Mouse (Mus musculus): Measurements from ENCODE around the gene Gm45716.

Gene Gm45716

GRCm38 (mm10) chr11:90284623-90285022 lies 97.1 kb downstream of the Gm45716 start:
- DNase-seq (ENCODE audit: low read depth), result no peak

DNA sequence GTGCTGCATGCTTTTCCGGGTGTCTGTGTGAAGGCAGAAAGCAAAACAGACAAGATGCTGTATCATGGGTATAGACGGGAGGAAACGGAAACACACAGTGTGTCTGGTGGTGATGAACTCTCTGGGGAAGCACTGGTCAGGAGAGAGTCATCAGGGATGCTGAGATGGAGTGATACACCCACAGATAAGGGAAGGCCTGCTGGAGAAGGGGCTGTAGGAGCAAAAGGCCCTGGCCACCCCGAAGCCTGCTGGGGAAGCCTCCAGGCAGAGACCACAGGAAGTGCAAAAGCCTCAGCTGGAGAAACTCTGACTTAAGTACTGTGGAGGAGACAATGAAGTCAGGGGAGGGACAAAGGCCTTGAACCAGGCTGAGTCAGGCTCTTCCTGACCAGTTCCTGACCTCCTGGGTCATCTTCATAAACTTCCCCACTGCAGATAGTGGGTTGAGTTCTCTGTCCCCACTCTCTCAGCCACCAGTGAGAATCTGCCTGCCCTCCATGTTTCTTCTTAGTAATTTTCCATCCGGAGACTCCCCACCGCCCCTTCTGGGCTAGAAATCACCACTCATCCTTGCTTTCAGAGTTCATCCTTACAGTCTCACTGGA lies 99.2 kb downstream of the Gm45716 start:
- no peak for DNase-seq (ENCODE audit: low read depth)

- no peak for DNase-seq (ENCODE audit: low read depth)
These were observed 103.7 kb downstream of the Gm45716 start for GRCm38 (mm10) chr11:90291156-90291555.

DNA sequence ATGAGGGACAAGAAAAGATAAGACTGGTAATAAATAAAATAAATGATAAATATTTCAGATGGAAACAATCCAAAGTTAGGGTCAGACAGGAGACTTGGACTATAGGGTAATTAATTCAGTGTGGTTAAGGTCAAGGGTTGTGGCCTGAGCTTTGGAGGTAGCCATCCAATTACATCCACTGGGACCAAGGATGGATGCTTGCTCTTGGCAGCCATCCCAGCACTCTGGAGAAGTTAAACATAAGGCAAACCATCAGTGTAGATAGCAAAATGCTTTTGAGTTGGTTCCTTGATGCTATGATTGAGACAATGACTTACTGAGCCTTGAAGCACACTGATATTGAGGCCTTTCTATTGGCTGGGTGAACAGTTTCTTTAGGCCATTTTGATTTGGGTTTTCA lies 105.3 kb downstream of the Gm45716 start:
- no peak for DNase-seq (ENCODE audit: low read depth)

GRCm38 (mm10) chr11:90294622-90295021 lies 107.1 kb downstream of the Gm45716 start:
- DNase-seq (ENCODE audit: low read depth), result no peak
